Mouse (Mus musculus) neural tube, embryonic 14.5 days (tissue): Measurements from ENCODE around the gene Krtap28-13. TPM values are rescaled to one million over a fixed set of nuclear protein-coding genes. Genes with fewer than 3 reads are reported as not detected.

ENCODE experiments used
- ATAC-seq: fragments of 200-750 bp; cut with Nextera tagmentation; 2 replicates; pipeline ENCODE4 v1.8.0; 2017; ENCODE audit warnings: low read depth, mild to moderate bottlenecking, moderate TSS enrichment, moderate library complexity
- H3K27ac ChIP-seq: fragments of 300-500 bp; sonication (generic); 2 replicates; pipeline ENCODE4 v1.5.1; 2014; ENCODE audit warnings: low read depth, mild to moderate bottlenecking, control low read depth, low read length, moderate library complexity, mixed read lengths
- H3K27me3 ChIP-seq: fragments of 300-500 bp; sonication (generic); 2 replicates; pipeline ENCODE4 v1.6.1; 2014; ENCODE audit warnings: low read length; ENCODE audit not compliant: control insufficient read depth, insufficient read depth
- H3K36me3 ChIP-seq: fragments of 300-500 bp; sonication (generic); 2 replicates; pipeline ENCODE4 v1.6.1; 2014; ENCODE audit warnings: low read length, mixed read lengths; ENCODE audit not compliant: control insufficient read depth, insufficient read depth
- H3K4me1 ChIP-seq: fragments of 300-500 bp; sonication (generic); 2 replicates; pipeline ENCODE4 v1.6.1; 2014; ENCODE audit warnings: low read length; ENCODE audit not compliant: control insufficient read depth, insufficient read depth
- H3K4me2 ChIP-seq: fragments of 300-500 bp; sonication (generic); 2 replicates; pipeline ENCODE4 v1.6.1; 2014; ENCODE audit warnings: mild to moderate bottlenecking, low read depth, low read length, control low read depth
- H3K4me3 ChIP-seq: fragments of 300-500 bp; sonication (generic); 2 replicates; pipeline ENCODE4 v1.5.1; 2014; ENCODE audit warnings: low read depth, low read length, control low read depth, mixed read lengths
- H3K9ac ChIP-seq: fragments of 300-500 bp; sonication (generic); replicated peaks from 2 replicates; pipeline ENCODE4 v1.6.1; 2014; ENCODE audit warnings: low read depth, mild to moderate bottlenecking, control low read depth, low read length, mixed read lengths
- H3K9me3 ChIP-seq: fragments of 300-500 bp; sonication (generic); 2 replicates; pipeline ENCODE4 v1.6.1; 2016; ENCODE audit warnings: low read length; ENCODE audit not compliant: control insufficient read depth
- WGBS: fragments of 180-500 bp; shearing (Covaris S2); extraction: QIAGEN DNeasy Blood & Tissue Kit; methylation state at CpG from one replicate; pipeline ENCODE4 v1.1.7; 2014; 5-methylcytosine and 5-hydroxymethylcytosine counted together
- polyA plus RNA-seq: library from polyadenylated mRNA; unstranded; fragments of >200 nt; fragmentation: Nextera tagmentation; extraction: Ambion mirVana; gene quantifications from 2 replicates; pipeline ENCODE4 v1.2.1, GENCODE M21; 2014

Krtap28-13 gene
- not detected in 2 replicates for polyA plus RNA-seq

DNA sequence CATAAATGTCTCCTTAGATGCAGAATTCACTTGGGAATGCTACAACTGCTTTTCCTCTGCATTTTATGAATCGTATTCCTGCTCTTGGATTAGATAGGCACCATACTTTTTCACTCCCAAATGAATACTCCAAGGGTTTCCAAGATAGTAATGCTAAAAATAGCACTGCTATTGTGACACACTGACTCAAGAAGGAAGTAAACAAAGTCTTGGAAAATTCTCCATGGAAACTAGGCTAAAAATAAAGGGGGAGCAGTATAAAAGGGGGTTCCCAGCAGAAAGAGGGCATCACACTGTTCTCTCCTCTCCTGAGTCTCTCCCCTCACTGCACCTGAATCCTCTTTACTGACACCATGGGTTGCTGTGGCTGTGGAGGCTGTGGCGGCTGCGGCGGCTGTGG, at the start of gene Krtap28-13:
TSS of gene Krtap28-13 (plus strand) at position 288 of the 400 bp plus-strand sequence.
- ATAC-seq, result no peak
- no peaks in the 10 kb centered on the region for H3K27me3 ChIP-seq
- H3K4me2 ChIP-seq, result no peak within 1 kb of the TSS
- H3K36me3 ChIP-seq, result no peaks in the 10 kb centered on the region
- no peak within 1 kb of the TSS for H3K27ac ChIP-seq
- no peak within 1 kb of the TSS for H3K9ac ChIP-seq
- WGBS, result 90% methylated on average over 4 of the region's 4 CpGs
- H3K4me1 ChIP-seq, result no peaks in the 10 kb centered on the region
- H3K4me3 ChIP-seq, result no peak within 1 kb of the TSS
- H3K9me3 ChIP-seq, result no peaks in the 10 kb centered on the region

DNA sequence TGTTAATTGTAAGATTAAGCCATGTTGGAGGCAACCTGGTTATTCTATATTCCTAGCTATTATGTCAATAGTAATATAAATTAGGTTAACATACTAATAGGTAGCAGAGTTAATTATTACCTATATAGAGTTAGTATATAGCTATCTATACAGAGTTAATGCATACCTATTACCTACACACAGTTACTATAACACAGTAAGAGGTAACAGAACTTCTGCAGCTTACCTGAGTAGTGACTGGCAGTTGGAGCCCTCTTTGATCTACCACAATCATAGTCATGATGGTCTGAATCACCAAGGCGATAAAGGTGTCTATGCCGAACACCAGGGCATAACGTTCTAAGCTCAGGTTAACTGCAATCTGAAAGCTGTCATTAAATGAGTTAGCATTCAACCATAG, 46.3 kb upstream of the Krtap28-13 start:
- 95% methylated on average over 3 of the region's 3 CpGs for WGBS
- H3K9me3 ChIP-seq, result no peaks in the 10 kb centered on the region
- H3K4me1 ChIP-seq, result no peaks in the 10 kb centered on the region
- no peak overlapping the region for H3K9ac ChIP-seq
- no peak overlapping the region for H3K4me2 ChIP-seq
- no peak overlapping the region for H3K4me3 ChIP-seq
- no peaks in the 10 kb centered on the region for H3K27me3 ChIP-seq
- ATAC-seq, result no peak
- H3K27ac ChIP-seq, result no peak overlapping the region
- H3K36me3 ChIP-seq, result no peaks in the 10 kb centered on the region

DNA sequence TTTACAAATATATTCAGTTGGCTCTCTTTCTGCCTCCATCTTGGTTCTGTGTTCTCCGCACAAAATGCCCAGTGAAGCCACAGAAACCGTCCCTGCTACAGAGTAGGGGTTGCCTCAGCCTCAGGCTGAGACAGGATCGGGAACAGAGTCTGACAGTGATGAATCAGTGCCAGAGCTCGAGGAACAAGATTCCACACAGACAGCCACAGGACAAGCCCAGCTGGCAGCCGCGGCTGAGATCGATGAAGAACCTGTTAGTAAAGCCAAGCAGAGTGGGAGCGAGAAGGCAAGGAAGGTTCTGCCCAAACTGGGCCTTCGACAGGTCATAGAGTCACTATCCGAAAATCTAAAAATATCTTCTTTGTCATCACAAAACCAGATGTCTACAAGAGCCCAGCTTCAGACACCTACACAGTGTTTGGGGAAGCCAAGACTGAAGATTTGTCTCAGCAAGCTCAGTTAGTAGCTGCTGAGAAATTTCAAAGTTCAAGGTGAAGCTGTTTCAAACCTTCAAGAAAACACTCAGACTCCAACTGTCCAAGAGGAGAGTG, 45.3 kb upstream of the Krtap28-13 start:
- H3K27ac ChIP-seq, result no peak overlapping the region
- no peak overlapping the region for H3K4me2 ChIP-seq
- ATAC-seq, result no peak
- no peaks in the 10 kb centered on the region for H3K27me3 ChIP-seq
- 89% methylated on average over 10 of the region's 10 CpGs for WGBS
- no peaks in the 10 kb centered on the region for H3K9me3 ChIP-seq
- H3K4me3 ChIP-seq, result no peak overlapping the region
- no peaks in the 10 kb centered on the region for H3K4me1 ChIP-seq
- H3K36me3 ChIP-seq, result no peaks in the 10 kb centered on the region
- no peak overlapping the region for H3K9ac ChIP-seq

DNA sequence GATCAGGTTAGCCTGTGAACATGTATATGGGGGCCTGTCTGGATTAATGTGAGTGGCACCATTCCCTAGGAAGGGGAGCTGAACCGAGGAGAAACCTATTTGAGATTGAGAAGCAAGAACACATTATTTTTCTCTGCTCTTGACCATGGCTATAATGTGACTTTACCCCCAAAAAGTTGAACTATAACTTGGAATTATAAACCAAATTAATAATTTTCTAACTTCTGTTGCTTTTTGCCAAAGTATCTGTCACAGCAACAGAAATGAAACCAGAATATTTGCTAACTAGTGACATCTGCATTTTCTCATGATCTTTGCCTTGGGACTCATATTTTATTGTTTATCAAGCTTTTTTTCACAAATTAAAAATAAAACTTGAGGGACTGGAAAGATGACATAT, 44.2 kb upstream of the Krtap28-13 start:
- WGBS, result 77% methylated on average over 1 of the region's 1 CpGs
- no peaks in the 10 kb centered on the region for H3K9me3 ChIP-seq

DNA sequence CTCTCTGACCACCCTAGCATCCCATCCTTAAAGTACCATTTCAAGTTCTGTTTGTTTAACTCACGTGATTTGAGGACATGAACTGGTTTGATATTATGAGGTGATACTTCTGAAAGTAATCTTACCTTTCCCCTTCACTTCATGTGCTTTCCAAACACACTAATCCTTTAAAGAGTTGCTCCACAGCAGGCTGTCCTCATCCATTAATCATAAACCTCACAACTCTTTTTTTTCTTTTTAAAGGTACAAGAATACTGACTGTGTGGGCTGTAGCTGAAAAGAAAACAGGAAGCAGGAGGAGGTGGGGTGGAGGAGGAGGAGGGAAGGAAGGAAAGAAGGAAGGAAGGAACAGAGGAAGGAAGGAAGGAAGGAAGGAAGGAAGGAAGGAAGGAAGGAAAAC, 28.8 kb upstream of the Krtap28-13 start:
- Histone ChIP-seq H3K27ac (no peak overlapping the region), H3K36me3 (no peaks in the 10 kb centered on the region), H3K4me3 (no peak overlapping the region), H3K27me3 (no peaks in the 10 kb centered on the region), H3K4me2 (no peak overlapping the region), H3K9me3 (no peaks in the 10 kb centered on the region), H3K9ac (no peak overlapping the region), H3K4me1 (no peaks in the 10 kb centered on the region)
- no peak for ATAC-seq
- 61% methylated on average over 1 of the region's 1 CpGs for WGBS

More for the DNA sequence above, 44.2 kb upstream of the Krtap28-13 start:
- H3K27me3 ChIP-seq, result no peaks in the 10 kb centered on the region
- H3K36me3 ChIP-seq, result no peaks in the 10 kb centered on the region
- ATAC-seq, result no peak
- H3K4me1 ChIP-seq, result no peaks in the 10 kb centered on the region
- no peak overlapping the region for H3K4me2 ChIP-seq
- no peak overlapping the region for H3K9ac ChIP-seq
- no peak overlapping the region for H3K4me3 ChIP-seq
- no peak overlapping the region for H3K27ac ChIP-seq

DNA sequence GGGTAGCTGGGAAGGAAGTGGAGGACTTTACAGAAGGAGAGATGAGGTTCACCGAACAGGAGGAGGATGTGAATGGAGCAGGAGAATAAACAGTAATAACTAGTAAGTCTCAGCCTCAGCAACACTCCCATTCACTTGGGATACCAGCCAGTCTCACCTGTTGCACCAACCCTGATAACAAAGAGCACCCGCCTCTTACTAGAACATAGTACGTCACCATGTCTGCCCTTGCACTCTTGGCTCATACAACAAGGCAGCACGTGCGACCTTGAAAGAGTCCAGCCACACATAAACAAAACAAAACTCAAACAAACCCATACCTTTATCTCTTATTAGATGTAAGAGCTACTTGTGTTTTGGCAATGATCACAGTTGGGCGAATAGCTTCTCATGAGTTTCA, 28.2 kb upstream of the Krtap28-13 start:
- Histone ChIP-seq H3K9ac (no peak overlapping the region), H3K4me3 (no peak overlapping the region), H3K4me2 (no peak overlapping the region), H3K36me3 (no peaks in the 10 kb centered on the region), H3K27me3 (no peaks in the 10 kb centered on the region), H3K4me1 (0 out of 2 replicates have a peak, but pooled peaks cover under 1% of the 10 kb centered on the region), H3K9me3 (no peaks in the 10 kb centered on the region), H3K27ac (no peak overlapping the region)
- no peak for ATAC-seq
- 89% methylated on average over 6 of the region's 6 CpGs for WGBS

DNA sequence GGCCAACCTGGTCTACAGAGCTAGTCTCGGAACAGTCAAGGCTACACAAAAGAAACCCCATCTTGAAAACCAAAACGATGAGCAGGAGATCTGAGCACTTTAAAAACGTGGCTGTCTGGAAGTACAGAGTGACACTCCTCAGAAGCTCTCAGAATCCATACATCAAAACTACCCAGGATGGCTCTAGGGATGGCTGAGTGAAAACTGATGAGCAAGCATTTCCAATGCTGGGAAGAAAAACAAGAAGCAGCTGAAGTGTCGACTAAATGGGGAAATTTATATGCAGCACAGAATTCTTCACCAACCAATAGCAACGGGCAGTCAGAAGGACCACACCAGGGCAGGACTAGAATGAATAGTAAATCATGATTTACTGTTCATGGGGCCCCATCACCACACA, 26.2 kb upstream of the Krtap28-13 start:
- H3K9ac ChIP-seq, result no peak overlapping the region
- H3K4me1 ChIP-seq, result peaks cover 5% of the 10 kb centered on the region; the same call in 1 of the 2 replicates
- no peak overlapping the region for H3K27ac ChIP-seq
- H3K4me2 ChIP-seq, result no peak overlapping the region
- H3K9me3 ChIP-seq, result no peaks in the 10 kb centered on the region
- no peak for ATAC-seq
- H3K27me3 ChIP-seq, result no peaks in the 10 kb centered on the region
- no peaks in the 10 kb centered on the region for H3K36me3 ChIP-seq
- no peak overlapping the region for H3K4me3 ChIP-seq
- WGBS, result 52% methylated on average over 5 of the region's 5 CpGs

DNA sequence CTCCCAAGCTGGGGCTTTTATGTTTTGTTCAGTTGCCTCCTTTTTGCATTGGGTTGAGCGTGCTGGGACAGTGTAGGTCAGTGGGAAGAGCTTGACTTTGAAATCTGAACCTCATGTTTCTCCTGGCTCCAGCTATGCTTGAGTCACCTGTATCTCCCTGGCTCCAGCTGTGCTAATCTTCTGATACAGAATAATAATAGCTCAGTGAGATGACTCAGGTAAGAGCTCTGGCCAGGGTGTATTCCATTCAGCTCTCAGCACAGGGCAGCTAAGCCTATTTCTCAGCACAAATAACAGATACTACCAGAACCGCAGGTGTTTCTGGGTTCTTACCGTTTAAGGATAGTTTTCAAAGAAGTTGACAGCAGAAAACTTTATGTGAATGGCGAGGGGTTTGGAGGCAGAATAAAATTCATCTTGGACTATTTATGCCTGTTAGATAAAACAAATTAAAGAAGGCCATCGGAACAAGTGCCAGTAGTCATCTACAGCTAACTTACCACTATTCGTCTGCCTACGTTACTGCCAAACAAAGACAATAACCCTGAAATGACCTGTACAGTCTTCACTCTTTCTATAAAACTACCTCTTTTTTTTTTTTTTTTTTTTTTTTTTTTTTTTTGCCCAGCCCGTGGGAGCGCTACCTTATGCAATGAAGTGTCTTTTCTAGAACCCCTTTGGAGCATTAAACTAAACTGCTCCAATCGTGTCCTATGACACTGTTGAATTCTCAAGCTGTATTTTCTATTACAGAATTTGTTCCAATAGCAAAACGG, 23.6 kb upstream of the Krtap28-13 start:
- Histone ChIP-seq H3K27ac (no peak overlapping the region), H3K9ac (no peak overlapping the region), H3K4me1 (peaks cover 5% of the 10 kb centered on the region; the same call in 1 of the 2 replicates), H3K4me3 (no peak overlapping the region), H3K9me3 (no peaks in the 10 kb centered on the region), H3K36me3 (no peaks in the 10 kb centered on the region), H3K27me3 (no peaks in the 10 kb centered on the region), H3K4me2 (no peak overlapping the region)
- WGBS, result 76% methylated on average over 11 of the region's 11 CpGs
- ATAC-seq, result no peak

DNA sequence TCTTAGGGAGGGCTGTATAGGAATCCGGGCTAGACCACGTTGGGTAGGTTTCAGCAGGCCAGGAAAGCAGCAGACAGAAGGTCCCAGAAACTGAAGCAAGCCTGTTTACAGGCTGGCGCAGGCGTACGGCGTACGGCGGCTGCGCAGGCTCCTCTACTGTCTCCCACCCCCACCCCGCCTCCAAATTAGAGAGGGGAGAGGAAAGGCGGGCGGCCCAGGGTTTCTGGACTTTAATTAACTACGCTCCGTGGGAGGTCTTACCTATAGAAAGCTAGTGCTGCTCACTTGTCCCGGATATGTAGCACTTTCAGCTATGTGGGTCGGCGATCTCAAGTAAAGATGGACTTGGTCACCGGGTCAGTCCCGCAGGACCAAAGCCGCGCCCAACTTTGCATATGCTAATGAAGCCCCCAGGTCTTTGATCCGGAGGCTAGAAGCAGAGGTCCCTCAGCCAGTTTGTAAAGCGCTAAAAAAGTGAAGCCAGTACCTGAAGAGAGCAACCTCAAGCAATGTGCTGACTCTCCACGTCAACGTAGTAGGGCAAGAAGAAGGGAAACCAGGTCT, 22.5 kb upstream of the Krtap28-13 start, which contains the start of gene Slc19a3:
TSS of gene Slc19a3 (minus strand) at position 340 of the 564 bp plus-strand sequence.
- no peaks in the 10 kb centered on the region for H3K27me3 ChIP-seq
- peak within 1 kb of the TSS; percentile 76 for H3K4me2 ChIP-seq
- peaks cover 5% of the 10 kb centered on the region; the same call in 1 of the 2 replicates for H3K4me1 ChIP-seq
- WGBS, result under 1% methylated on average over 25 of the region's 25 CpGs
- H3K9me3 ChIP-seq, result no peaks in the 10 kb centered on the region
- no peak within 1 kb of the TSS for H3K27ac ChIP-seq
- H3K4me3 ChIP-seq, result peak within 1 kb of the TSS; percentile 43
- peak; percentile 95 for ATAC-seq
- peak within 1 kb of the TSS; percentile 45 for H3K9ac ChIP-seq
- no peaks in the 10 kb centered on the region for H3K36me3 ChIP-seq
